Mouse (Mus musculus) left cerebral cortex, adult 9 months (tissue): ENCODE data around the gene Trir.

ENCODE experiments used
- DNase-seq, 2 experiments: peaks; one replicate each; pipeline ENCODE4 v3.0.0; 2022; ENCODE audit warnings: low spot score in 2 of 2

Gene Trir

DNA sequence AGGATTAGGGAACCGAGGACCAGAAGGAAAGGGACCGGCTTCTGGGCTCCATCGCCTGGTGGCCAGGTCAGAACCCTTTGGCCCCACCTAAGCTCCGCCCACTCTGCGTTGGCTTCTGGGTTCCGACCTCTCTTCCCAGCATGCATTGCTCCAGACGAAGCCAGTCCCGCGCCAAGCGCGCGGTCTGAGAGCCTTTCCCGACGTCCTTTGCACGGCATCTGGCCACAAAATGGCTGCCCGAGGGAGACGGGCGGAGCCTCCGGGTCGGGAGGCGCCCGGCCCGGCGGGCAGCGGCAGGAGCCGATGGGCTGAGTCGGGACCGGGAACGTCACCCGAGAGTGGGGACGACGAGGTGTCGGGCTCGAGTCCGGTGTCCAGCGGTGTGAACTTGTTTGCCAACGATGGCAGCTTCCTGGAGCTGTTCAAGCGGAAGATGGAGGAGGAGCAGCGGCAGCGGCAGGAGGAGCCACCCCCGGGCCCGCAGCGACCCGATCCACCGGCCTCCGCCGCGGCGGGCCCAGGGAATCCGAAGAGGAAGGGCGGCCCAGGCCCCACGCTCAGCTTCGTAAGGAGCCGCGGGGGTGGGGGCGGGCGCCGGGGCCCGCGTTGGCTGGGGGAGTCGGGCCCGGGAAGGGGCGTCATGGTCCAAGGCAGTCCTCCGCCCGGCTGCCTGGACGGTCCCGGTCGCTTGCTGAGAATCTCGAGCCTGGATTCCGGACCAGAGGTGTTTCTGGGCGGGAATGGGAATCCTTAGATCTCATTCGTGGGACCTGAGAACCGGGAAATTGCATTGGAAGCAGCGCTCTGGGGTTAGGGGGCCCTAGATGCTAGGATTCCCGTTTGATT lies at the start of gene Trir:
TSS of gene Trir (plus strand) at position 154 of the 846 bp plus-strand sequence.
- DNase-seq, result peak; percentile 84 to 96

DNA sequence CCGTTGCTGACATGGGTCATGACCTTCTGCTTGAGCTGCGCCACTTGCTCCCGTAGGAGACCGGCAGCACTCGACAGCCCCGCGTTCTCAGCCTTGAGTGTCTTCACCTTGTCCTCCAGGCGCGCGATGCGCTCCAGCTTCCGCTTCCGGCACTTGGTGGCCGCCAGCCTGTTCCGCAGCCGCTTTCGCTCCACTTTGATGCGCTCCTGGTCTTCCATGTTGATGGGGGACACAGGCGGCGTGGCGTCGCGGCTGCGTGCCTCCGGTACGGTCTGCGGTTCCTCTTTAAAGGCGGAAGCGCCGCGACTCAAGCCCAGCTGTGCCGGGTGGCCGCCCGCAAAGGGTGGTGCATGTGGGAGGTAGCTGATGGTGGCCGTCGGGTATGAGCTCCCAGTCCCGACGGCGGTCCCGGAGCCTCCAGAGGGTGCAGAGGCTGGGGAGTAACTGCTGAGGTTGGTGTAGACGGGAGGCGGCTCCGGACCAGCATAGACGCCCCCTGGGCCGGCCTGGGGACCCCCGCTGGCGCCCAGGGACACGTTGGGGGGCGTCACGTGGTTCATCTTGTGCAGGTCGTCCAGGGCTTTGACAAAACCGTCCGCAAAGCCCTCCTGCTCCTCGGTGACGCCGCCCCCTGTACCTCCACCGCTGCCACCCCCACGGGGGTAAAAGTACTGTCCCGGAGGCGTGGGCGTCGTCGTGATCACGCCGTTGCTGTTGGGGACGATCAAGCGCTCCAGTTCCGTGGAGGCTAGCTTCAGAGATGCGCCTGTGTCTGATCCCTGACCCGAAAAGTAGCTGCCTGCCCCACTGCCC lies 49.0 kb upstream of the Trir start:
- DNase-seq, result peak in 1 of 2 experiments; percentile 61

DNA sequence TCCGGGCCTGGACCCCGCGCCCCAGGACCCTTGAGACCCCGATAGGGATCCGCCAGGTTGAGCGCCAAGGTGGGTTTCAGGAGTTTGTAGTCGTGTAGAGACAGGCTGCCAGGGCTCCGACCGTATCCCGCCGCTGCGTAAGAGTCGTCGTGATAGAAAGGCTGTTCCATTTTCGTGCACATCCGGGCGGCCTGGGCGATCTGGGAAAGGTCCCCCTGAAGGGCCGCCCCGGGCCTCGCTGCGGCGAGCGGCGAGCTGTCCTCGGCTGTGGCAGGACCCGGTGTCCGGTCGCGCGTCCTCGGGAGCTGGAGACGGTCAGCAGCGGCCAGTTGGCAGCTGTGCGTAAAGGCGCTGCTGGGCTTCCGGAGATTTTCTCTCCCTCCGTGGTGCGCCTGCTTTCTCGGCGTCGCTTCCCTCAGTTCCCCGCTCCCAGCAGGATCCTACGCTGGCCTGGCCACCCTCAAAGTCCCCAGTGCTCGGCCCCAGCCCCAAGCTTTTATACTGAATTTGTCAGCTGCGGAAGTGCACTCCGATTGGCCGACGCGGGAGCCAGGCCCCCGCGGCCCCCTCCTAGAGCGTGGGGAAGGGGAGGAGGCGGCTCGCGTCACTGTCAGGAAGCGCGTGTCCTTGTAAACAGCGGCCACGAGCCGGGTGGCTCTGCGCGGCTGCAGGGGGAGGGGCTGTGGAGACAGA lies 48.2 kb upstream of the Trir start, which contains the start of gene Junb:
TSS of gene Junb (minus strand) at position 471 of the 693 bp plus-strand sequence.
- peak; percentile 91 to 97 for DNase-seq

DNA sequence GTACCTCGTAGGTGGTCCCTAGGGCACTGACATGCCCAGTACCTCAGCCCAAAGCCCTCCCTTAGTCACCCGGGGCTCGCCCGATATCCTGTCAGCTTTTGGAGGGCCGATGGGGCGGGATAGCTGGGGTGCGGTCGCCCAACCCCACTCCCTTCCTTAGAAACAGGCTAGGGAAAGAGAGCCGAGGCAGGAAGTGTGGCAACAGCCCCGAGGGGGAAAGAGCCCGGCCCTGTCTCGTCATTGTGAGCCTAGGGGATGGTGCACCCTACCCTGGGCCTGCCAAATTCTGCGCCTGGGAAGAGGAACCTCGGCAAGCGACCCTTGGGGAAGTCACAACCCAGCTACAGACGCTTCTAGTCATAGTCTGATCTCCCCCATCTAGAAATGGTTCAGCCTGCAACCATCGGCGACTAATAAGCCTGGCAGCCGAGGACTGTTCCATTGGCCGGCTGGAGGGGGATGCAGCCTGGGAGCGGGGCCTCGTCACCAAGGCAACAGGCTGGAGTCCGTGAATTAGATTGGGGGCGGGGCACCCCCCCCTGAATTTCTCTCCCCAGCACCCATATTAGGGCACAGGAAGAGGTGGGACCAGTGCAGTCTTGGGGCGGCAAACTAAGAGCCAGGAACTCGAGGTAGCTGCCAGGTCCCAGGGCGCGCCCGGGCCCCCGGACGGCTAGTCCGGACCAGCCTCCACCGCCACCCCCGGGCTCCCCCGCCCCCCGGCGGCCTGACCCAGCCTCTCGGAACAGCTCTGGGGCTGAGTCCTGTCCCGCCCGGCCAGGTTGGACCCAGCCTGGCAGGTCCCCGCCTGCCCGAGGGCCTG lies 46.8 kb upstream of the Trir start:
- peak; percentile 84 to 95 for DNase-seq

DNA sequence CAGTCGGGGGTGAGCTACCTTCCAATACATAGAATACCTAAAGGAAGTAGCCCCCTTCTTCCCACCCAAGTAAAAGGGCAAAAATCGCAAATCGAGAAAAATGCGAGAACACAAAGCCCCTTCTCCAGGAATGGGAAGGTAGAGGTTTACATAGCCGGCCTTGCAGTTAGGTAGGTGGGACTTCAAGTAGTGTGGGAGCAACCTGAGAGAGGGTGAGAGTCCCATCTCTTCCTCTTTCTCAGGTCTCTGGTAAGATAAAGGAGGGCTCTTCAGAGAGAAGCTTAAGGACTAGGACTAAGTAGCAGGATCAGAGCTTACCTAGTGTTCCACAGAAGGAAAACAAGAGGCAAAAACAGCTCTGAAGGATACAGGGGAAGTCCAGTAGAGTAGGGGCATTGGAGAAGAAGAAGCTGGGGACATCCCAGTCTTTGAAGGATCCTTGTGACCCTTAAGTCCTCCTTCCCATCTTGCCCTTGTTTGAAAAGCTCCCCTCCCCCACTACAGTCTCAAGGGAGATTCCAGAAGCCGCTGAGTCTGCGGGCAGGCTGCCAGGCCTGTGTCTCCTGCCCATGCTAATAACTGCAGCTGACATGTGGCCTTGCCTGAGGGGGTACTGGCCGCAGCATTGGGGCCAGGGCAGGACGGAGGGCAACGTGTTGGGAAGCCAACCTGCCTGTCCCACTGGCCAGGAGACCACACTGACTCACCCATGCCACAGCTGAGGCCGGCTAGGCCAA lies 45.8 kb upstream of the Trir start:
- DNase-seq, result peak in 1 of 2 experiments; percentile 58

DNA sequence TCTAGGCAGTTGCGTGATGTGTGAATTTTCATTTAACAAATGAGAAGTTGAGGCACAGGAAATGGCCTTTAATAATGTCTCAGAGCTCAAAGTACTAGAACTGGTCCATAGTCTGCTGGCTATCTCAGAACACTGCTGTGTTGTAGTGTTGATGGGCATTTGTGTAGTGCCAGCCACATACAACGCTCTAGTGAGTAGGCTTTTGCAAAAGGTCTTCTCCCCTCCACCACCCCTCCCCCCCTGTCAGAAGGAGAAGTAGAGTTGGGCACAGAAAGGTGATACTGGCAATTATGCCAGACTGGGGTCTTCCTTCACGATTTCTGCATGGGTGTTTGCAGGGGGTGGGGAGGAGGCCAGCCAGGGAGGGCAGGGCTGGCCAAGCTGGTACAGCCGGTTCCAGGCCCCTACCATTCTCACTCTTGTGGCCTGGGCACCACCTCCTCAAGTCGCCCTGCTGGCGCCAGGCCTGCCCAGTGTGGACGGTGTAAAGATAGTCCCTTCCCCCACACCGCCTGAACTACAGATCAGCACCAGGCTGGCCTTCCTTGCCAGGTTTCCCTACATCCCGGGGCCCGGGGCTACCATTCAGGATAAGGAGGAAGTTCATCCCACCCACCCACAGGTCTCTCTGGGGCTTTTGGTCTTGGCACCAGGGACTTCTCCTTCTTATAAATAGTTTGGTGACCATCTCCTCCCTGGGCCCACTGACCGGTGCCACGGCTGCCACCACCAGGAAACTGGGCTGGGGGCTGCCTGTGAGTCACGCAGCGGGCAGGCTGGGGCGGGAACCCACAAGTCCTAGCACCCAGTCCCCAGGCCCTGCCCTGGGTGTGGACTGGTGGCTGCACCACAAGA lies 44.8 kb upstream of the Trir start:
- no peak for DNase-seq

DNA sequence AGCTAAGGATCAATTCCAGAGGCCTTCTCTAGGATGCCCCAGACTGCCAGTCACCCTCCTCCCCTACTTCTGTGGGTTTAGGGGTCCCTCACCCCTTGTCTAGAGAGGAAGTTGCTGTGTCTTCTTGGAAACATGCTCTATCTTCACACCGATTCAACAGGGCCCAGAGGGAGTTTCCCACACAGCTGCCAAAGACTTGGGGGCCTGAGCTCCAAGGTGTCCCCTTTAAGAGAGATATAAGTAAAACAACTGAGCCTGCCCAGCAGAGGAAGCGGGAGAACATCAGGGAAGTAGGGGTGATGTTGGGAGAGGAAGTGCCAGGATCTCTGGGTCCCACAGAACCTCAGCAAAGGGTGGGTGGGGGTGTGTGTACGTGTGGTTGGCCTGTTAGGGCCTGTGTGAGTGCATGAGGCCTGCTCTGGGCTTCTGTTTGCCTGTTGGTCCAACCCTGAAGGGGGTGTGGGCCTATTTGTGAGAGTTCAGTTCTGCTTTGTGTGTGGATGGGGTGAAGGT lies 44.1 kb upstream of the Trir start:
- no peak for DNase-seq

DNA sequence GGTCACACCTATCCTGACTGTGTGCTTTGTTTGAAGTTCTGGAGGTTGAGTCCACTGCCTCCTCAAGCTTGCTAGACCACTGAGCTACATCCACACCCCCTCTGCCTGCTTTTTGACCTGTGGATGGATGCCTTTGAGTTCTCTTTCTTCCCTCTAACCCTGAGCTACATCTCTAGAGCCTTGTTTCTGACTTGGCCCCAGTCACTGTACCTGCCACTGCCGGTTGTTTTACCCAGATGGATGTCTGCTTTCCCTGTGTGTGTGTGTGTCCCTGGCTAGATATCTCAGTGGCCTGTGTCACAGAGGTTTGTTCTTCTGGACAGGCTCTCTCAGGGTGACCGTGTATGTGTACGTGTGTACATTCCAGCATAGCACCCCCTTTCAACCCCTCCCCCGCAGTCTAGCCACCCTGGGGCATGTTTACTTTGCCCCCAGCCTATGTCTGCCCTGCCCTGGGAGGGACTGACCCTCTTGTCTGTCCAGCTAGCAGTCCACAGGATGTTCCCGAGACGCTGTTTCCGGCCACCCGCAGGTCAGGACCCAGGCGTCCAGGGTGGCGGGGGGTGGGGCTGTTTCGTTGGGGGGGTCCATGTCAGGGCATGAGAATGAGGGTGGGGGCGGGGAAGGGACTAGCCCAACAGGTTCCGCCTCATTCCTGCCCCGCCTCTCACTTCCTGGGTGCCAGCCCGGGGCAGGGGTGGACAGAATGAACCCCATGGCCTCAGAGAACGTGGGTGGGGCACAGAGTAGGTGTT lies 42.2 kb upstream of the Trir start:
- DNase-seq, result no peak

DNA sequence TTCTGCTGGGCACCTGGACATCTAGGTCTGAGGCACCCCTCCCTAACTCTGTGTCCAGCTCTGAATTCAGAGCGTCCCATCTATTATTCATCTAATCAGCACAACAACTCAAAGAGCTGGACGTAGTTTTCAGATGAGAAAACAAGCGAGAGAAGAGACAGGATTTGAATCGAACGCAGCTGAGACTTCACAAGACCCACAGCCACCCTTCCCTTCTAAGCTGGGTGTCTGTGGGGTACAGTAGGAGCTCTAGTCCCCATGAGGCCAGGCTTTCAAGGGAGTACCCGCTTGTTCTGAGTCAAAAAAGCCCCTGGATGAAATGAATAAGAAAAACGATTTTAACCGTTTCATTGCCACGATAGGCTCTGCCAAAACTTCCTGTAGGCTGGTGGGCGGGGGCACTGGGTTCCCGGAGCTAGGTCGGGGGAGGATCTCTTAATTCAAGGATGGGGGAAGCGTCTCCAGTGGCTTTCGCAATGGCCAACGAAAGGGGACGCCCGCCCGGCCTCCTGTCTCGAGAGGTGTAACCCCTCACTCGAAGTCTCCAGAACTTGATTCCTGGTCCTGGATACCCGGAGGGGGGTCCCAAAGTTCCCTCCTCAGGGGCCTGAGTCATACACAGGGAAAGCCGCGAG lies 41.5 kb upstream of the Trir start:
- no peak for DNase-seq

DNA sequence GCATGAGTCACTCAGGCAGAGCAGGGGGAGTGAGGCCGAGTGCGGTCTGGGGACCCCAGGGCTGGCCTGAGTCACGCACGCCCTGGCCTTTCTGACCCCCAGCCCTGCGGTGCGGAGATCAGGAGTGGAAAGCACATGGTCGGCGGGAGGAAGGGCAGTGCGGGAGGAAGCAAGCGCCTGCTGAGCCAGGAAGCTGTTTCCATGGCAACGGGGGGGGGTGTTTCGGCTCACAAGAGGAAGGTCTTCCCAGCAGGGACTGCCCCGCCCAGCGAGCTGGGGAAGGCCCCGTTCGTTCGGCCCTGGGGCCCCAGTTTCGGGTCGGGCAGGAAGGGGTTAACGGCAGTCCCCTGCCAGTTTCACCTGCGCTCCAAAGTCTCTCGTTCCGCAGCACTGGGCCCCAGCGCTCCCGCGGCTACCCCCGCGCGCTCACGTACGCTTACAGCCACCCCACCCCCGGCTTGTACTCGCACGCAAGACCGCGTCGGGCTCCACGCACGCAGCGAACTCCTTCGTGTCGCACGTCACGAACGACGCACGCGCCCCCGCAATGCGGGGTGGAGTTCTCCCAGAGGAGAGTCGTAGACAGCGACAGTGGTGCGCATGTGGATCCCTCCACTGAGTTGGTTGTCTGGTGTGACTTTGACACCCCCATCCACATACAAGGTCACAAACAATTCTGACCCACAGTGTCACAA lies 40.8 kb upstream of the Trir start:
- peak; percentile 93 to 94 for DNase-seq

DNA sequence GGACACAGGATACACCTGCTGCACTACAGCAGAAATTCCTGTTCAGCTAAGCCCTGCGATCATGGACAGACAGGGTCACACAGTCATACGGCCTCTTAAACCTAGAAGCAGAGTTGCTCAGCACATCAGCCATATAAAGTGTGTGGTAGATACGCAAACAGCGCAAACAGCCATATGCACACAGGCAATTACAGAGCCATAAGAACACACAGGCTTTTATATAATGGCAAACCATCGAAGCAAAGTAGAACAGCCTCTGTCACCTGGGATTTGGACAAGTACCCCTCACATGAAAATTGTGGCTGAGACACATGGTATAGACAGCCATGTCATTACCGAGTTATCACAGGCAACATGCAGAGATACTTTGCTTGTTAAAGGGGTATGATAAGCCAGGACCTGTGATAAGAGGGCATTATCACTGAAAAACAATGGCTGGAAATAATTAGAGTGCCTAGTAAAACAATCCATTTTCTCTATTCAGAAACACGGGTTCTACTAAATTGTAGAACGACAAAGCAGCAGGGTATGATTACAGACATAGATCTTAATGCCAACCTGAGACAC lies 40.2 kb upstream of the Trir start:
- no peak for DNase-seq

DNA sequence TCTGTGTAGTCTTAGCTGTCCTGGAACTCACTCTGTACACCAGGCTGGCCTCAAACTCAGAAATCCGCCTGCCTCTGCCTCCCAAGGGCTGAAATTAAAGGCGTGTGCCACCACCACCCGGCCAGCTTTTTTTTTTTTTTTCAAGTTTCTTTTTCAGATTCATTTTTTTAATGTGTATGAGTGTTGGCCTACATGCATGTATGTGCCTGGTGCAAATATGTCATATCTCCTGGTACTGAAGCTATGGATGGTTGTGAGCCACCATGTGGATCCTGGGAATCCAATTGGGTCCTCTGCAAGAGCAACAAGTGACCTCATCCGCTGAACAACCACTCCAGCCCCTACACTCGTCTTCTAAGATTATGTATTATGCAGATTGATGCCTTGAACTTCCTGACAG lies 39.2 kb upstream of the Trir start:
- DNase-seq, result no peak

DNA sequence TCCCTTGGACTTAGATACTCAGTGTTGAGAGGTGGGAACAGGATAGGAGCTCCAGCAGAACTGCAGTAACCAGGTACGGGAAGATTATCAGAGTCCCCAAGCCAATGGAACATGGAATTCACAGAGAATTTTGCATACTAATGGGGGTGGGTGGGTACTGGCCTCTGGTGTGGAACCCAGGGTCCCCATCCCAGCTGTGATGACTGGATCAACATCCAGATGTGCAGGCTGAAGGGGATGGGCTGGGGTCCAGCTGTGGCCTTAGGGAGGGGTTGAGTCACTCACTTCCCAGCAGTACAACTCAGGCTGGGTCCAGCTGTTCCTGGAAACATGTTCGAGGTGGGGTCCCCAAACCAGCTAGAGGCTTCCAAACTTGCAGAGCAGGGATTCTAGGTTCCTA lies 38.7 kb upstream of the Trir start:
- DNase-seq, result no peak

DNA sequence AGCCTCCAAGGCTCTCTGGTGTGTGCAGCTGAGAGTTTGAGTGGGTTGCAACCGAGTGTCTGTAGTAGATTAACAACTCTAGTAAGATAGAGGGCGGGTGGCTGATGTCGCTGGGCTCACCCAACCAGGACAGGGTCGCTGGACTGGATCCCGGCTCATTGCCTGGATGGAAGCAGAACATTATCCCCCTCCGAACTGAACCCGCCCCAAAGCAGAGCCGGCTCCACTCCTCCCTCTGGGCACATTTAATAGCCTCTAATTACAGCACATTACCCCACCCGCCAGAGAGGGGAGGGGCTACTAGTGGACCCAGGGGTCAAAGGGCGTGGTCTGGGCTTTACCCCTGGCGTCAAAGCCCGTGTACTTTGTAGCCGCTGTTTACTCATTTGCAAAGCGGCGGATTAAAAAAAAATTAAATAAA lies 37.3 kb upstream of the Trir start:
- DNase-seq, result no peak

DNA sequence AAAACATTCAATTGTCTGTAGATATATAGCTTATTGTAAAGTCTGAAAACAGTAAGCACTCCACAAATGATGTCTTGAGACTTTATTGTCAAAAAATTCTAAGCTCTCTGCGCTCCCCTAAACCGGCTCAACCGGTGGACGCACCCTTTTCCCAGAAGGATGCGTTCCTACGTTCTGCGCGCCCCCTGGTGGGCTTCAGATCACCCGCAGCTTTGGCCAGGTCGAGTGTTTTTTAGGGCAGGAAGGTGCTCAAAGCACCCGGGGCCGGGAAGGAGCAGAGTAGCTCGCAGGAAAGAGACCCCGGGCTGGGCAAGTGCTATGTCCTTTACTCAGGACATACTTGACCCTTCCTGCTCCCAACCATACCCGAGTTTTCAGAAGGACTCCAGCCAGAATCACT lies 36.8 kb upstream of the Trir start:
- DNase-seq, result peak in 1 of 2 experiments; percentile 93

DNA sequence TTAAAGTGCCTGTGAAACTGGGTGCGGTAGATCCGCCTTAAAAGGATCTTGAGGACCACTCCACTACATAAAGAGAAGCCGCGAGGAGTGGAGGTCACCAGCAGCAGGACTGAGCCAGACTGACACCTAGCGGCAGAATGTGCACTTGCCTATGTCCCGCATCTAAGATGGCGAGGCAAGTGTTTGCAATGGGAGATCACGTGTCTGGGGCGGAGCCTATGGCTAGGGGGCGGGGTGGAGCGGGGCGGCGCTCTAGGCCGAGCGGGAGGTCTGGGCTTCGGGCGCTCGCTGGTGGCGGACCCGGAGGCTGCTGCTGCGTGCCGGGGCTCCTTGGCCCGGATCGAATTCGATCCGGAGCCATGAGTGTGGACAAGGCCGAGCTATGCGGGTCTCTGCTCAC lies 36.3 kb upstream of the Trir start, which contains the start of gene Hook2:
TSS of gene Hook2 (plus strand) at position 255 of the 400 bp plus-strand sequence.
- DNase-seq, result peak; percentile 93 to 98

DNA sequence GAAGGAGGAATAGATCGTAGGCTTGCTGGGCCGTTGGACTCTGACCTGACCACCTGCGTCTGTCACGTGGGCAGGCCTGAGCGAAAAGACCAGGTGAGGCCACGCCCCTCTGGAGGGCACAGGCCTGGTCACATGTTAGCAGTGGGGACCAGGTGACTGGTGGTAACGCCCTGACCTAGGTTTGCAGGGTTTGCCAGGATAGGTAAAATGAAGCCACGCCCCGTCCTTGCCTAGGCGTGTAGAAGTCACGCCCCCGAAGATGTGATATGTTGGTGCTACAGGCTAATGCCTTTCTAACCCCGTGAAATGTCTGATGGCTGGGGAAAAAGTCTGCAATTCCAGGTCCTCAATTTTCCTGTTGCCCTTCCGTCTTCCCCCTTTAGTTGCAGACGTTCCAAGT lies 35.8 kb upstream of the Trir start:
- peak in 1 of 2 experiments; percentile 48 for DNase-seq
